Mouse (Mus musculus): ENCODE results near the gene Galnt7.

DNA sequence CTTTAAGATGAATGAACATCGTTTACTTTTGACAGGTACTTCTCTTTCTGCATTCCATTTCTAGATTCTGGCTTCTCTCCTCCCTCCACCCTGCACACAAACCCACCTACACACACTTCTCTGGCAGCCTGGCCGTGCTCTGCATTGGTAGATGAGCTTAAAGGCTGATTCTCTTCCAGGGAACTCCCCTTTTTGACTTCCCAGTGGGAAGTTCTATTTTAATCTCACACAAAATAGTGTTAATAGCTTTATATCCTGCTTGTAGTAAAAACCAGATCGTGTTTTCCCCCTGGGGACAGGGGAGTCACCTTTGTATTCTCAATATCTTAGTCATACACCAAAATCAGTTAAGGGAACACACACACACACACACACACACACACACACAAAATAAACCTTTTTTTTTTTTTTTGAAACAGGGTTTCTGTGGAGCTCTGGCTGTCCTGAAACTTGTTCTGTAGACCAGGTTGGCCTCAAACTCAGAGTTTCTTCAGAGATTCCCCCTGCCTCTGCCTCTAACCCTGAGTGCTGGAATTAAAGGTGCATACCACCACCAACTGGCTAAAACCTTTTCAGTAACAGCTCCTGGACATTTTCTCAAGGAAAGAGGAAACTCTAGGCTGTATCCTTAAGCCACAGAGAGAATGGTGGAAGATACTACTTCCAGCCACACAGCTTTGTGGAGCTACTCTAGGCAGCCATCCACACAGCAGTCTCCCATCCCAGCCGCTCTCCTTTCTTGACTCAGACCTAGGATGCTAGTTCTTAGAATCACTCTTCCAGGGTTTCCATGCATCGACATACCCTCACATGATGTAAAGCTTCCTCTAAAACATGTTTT lies 24.7 kb downstream of the Galnt7 start:
- TF ChIP-seq GATA1 (IDR thresholded peaks at IDR 0.05; ENCODE audit: borderline replicate concordance, low read length) (no peak), FLI1 (IDR thresholded peaks at IDR 0.05; ENCODE audit: low read length) (no peak)
